Mouse (Mus musculus) neural tube, embryonic 11.5 days (tissue): Measurements from ENCODE around the gene Olfr1045. TPM values are rescaled to one million over a fixed set of nuclear protein-coding genes. Genes with fewer than 3 reads are reported as not detected.
"Not testable (repeated sequence)": the region's sequence is repeated elsewhere in the genome, so short reads cannot be mapped to it uniquely, and the experiment has no call there.

ENCODE experiments used
- ATAC-seq: fragments of 200-750 bp; cut with Nextera tagmentation; 2 replicates; pipeline ENCODE4 v1.8.0; 2017; ENCODE audit warnings: moderate number of reproducible peaks, mild to moderate bottlenecking, moderate TSS enrichment, moderate library complexity; ENCODE audit not compliant: insufficient read depth, low FRiP score, low TSS enrichment
- DNase-seq: peaks from one replicate; pipeline ENCODE4 v3.0.0-alpha.2; 2015; ENCODE audit warnings: low spot score
- H3K27ac ChIP-seq: fragments of 300-500 bp; sonication (generic); 2 replicates; pipeline ENCODE4 v1.5.1; 2014; ENCODE audit warnings: low read depth, mild to moderate bottlenecking, low read length
- H3K27me3 ChIP-seq: fragments of 300-500 bp; sonication (generic); 2 replicates; pipeline ENCODE4 v1.6.1; 2014; ENCODE audit warnings: mild to moderate bottlenecking, low read length, mixed read lengths; ENCODE audit not compliant: control insufficient read depth, insufficient read depth
- H3K36me3 ChIP-seq: fragments of 300-500 bp; sonication (generic); 2 replicates; pipeline ENCODE4 v1.6.1; 2014; ENCODE audit warnings: mild to moderate bottlenecking, low read length, moderate library complexity, mixed read lengths; ENCODE audit not compliant: control insufficient read depth, insufficient read depth
- H3K4me1 ChIP-seq: fragments of 300-500 bp; sonication (generic); 2 replicates; pipeline ENCODE4 v1.6.1; 2014; ENCODE audit warnings: low read length, mixed read lengths; ENCODE audit not compliant: control insufficient read depth, insufficient read depth
- H3K4me2 ChIP-seq: fragments of 300-500 bp; sonication (generic); 2 replicates; pipeline ENCODE4 v1.6.1; 2014; ENCODE audit warnings: low read depth, mild to moderate bottlenecking, moderate library complexity
- H3K4me3 ChIP-seq: fragments of 300-500 bp; sonication (generic); 2 replicates; pipeline ENCODE4 v1.5.1; 2014; ENCODE audit warnings: low read depth, low read length
- H3K9ac ChIP-seq: fragments of 300-500 bp; sonication (generic); 2 replicates; pipeline ENCODE4 v1.6.1; 2014; ENCODE audit warnings: mild to moderate bottlenecking, low read length
- H3K9me3 ChIP-seq: fragments of 300-500 bp; sonication (generic); 2 replicates; pipeline ENCODE4 v1.6.1; 2016; ENCODE audit warnings: low read length; ENCODE audit not compliant: control insufficient read depth
- WGBS: fragments of 180-500 bp; shearing (Covaris S2); extraction: QIAGEN DNeasy Blood & Tissue Kit; methylation state at CpG from one replicate; pipeline ENCODE4 v1.1.7; 2014; 5-methylcytosine and 5-hydroxymethylcytosine counted together
- polyA plus RNA-seq: library from polyadenylated mRNA; unstranded; fragments of >200 nt; fragmentation: Nextera tagmentation; extraction: Ambion mirVana; gene quantifications from 2 replicates; pipeline ENCODE4 v1.2.1, GENCODE M21; 2014

The Olfr1045 gene
- not detected in 2 replicates for polyA plus RNA-seq

GRCm38 (mm10) chr2:86202909-86203308, at the start of gene Olfr1045:
TSS of gene Olfr1045 (minus strand) at chr2:86203009.
- H3K27ac ChIP-seq = no peak within 1 kb of the TSS
- no peaks in the 10 kb centered on the region for H3K9me3 ChIP-seq
- no peaks in the 10 kb centered on the region for H3K36me3 ChIP-seq
- no peak within 1 kb of the TSS for H3K4me2 ChIP-seq
- H3K4me3 ChIP-seq = no peak within 1 kb of the TSS
- no peaks in the 10 kb centered on the region for H3K4me1 ChIP-seq
- DNase-seq (no peak), ATAC-seq (no peak)
- H3K27me3 ChIP-seq = no peaks in the 10 kb centered on the region
- H3K9ac ChIP-seq = no peak within 1 kb of the TSS

GRCm38 (mm10) chr2:86240189-86240588, 37.4 kb upstream of the Olfr1045 start, which contains the start of gene Olfr1048:
TSS of gene Olfr1048 (minus strand) at chr2:86240289.
- no peaks in the 10 kb centered on the region for H3K36me3 ChIP-seq
- no peaks in the 10 kb centered on the region for H3K9me3 ChIP-seq

GRCm38 (mm10) chr2:86231301-86231700, 28.5 kb upstream of the Olfr1045 start, which contains the start of gene Olfr1047:
TSS of gene Olfr1047 (minus strand) at chr2:86231401.
- Histone ChIP-seq H3K4me1 (no peaks in the 10 kb centered on the region), H3K4me2 (no peak within 1 kb of the TSS), H3K27me3 (no peaks in the 10 kb centered on the region), H3K4me3 (no peak within 1 kb of the TSS), H3K9me3 (no peaks in the 10 kb centered on the region), H3K9ac (no peak within 1 kb of the TSS), H3K27ac (no peak within 1 kb of the TSS), H3K36me3 (no peaks in the 10 kb centered on the region)
- WGBS = 93% methylated on average over 1 of the region's 1 CpGs
- no peak for DNase-seq
- ATAC-seq = no peak

More at GRCm38 (mm10) chr2:86240189-86240588, 37.4 kb upstream of the Olfr1045 start, which contains the start of gene Olfr1048:
- H3K4me3 ChIP-seq = no peak within 1 kb of the TSS
- H3K4me2 ChIP-seq = no peak within 1 kb of the TSS
- H3K4me1 ChIP-seq = no peaks in the 10 kb centered on the region
- H3K27ac ChIP-seq = no peak within 1 kb of the TSS
- DNase-seq (no peak), ATAC-seq (no peak)
- no peaks in the 10 kb centered on the region for H3K27me3 ChIP-seq
- H3K9ac ChIP-seq = no peak within 1 kb of the TSS

GRCm38 (mm10) chr2:86219214-86219613, 16.4 kb upstream of the Olfr1045 start, which contains the start of gene Olfr1046:
TSS of gene Olfr1046 (minus strand) at chr2:86219314.
- ATAC-seq = no peak
- no peaks in the 10 kb centered on the region for H3K4me1 ChIP-seq
- no peak within 1 kb of the TSS for H3K27ac ChIP-seq
- no peak for DNase-seq
- H3K9me3 ChIP-seq = no peaks in the 10 kb centered on the region
- no peaks in the 10 kb centered on the region for H3K27me3 ChIP-seq
- WGBS = 76% methylated on average over 2 of the region's 2 CpGs
- H3K4me3 ChIP-seq = no peak within 1 kb of the TSS
- no peaks in the 10 kb centered on the region for H3K36me3 ChIP-seq
- H3K9ac ChIP-seq = no peak within 1 kb of the TSS
- H3K4me2 ChIP-seq = no peak within 1 kb of the TSS

GRCm38 (mm10) chr2:86195863-86196262, 6.9 kb downstream of the Olfr1045 start:
- H3K9me3 ChIP-seq = no peaks in the 10 kb centered on the region
- H3K9ac ChIP-seq = no peak overlapping the region
- no peak for DNase-seq
- WGBS = 57% methylated on average over 1 of the region's 1 CpGs
- H3K27me3 ChIP-seq = no peaks in the 10 kb centered on the region
- H3K4me3 ChIP-seq = no peak overlapping the region
- H3K27ac ChIP-seq = no peak overlapping the region
- no peaks in the 10 kb centered on the region for H3K36me3 ChIP-seq
- no peaks in the 10 kb centered on the region for H3K4me1 ChIP-seq
- H3K4me2 ChIP-seq = no peak overlapping the region
- ATAC-seq = no peak

GRCm38 (mm10) chr2:86185583-86185982, 17.2 kb downstream of the Olfr1045 start, which contains the start of gene Olfr52:
TSS of gene Olfr52 (minus strand) at chr2:86185683.
- no peaks in the 10 kb centered on the region for H3K27me3 ChIP-seq
- H3K4me1 ChIP-seq = no peaks in the 10 kb centered on the region
- H3K27ac ChIP-seq = no peak within 1 kb of the TSS
- no peaks in the 10 kb centered on the region for H3K9me3 ChIP-seq
- no peaks in the 10 kb centered on the region for H3K36me3 ChIP-seq
- H3K4me2 ChIP-seq = no peak within 1 kb of the TSS
- H3K4me3 ChIP-seq = no peak within 1 kb of the TSS
- DNase-seq = no peak
- no peak within 1 kb of the TSS for H3K9ac ChIP-seq
- no peak for ATAC-seq

DNA sequence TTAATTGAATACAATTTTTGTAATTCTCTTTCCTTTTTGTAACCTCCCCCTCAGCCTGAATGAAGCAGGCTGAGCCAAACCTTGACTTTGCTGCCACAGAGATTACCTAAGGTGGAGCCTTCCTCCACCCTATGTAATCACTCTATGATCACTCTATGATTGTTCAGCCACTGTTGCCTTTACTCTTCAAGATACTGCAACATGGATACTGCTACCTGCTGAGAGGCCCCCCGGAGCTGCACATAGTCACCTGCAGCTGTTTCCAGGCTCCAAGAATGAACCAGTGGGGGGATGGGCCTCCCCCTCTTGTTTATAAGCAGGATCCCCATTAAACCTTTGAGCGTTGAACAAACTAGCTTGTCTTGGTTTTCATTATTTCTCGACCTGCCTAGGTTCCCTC, 22.9 kb downstream of the Olfr1045 start:
- H3K9me3 ChIP-seq = no peaks in the 10 kb centered on the region
- DNase-seq = no peak
- no peak overlapping the region for H3K27ac ChIP-seq
- no peak overlapping the region for H3K4me2 ChIP-seq
- H3K4me1 ChIP-seq = no peaks in the 10 kb centered on the region
- ATAC-seq = no peak
- H3K9ac ChIP-seq = no peak overlapping the region
- H3K36me3 ChIP-seq = no peaks in the 10 kb centered on the region
- 92% methylated on average over 3 of the region's 3 CpGs for WGBS
- no peaks in the 10 kb centered on the region for H3K27me3 ChIP-seq
- no peak overlapping the region for H3K4me3 ChIP-seq

- DNase-seq = no peak
- no peak for ATAC-seq
Observed at GRCm38 (mm10) chr2:86177720-86178119, 25.1 kb downstream of the Olfr1045 start, which contains the start of gene Olfr1044. TSS of gene Olfr1044 (minus strand) at chr2:86177820.

GRCm38 (mm10) chr2:86175422-86175821, 27.4 kb downstream of the Olfr1045 start:
- DNase-seq, H3K27ac ChIP-seq, ATAC-seq, H3K9me3 ChIP-seq, H3K4me2 ChIP-seq, H3K9ac ChIP-seq, H3K36me3 ChIP-seq, H3K27me3 ChIP-seq, H3K4me3 ChIP-seq, H3K4me1 ChIP-seq: not testable (repeated sequence)
- 86% methylated on average over 7 of the region's 7 CpGs for WGBS

More at GRCm38 (mm10) chr2:86177720-86178119, 25.1 kb downstream of the Olfr1045 start, which contains the start of gene Olfr1044:
- Histone ChIP-seq H3K4me2 (no peak within 1 kb of the TSS), H3K9me3 (no peaks in the 10 kb centered on the region), H3K36me3 (no peaks in the 10 kb centered on the region), H3K4me1 (no peaks in the 10 kb centered on the region), H3K9ac (no peak within 1 kb of the TSS), H3K4me3 (no peak within 1 kb of the TSS), H3K27me3 (no peaks in the 10 kb centered on the region), H3K27ac (no peak within 1 kb of the TSS)
